Mouse (Mus musculus) testis, adult 2 months (tissue): ENCODE data around the gene Pawr.

Experiments
- CTCF ChIP-seq: fragments of 200-500 bp; IDR thresholded peaks from 2 replicates; pipeline ENCODE4 v1.5.1; 2012; ENCODE audit warnings: low read depth, mild to moderate bottlenecking, inconsistent platforms, low read length, moderate library complexity; ENCODE audit not compliant: control insufficient read depth, insufficient read depth, insufficient replicate concordance
- POLR2A ChIP-seq: fragments of 200-500 bp; IDR thresholded peaks from 2 replicates; pipeline ENCODE4 v1.6.1; 2012; ENCODE audit warnings: low read depth, mild to moderate bottlenecking, inconsistent platforms, low read length, moderate library complexity; ENCODE audit not compliant: control insufficient read depth

DNA sequence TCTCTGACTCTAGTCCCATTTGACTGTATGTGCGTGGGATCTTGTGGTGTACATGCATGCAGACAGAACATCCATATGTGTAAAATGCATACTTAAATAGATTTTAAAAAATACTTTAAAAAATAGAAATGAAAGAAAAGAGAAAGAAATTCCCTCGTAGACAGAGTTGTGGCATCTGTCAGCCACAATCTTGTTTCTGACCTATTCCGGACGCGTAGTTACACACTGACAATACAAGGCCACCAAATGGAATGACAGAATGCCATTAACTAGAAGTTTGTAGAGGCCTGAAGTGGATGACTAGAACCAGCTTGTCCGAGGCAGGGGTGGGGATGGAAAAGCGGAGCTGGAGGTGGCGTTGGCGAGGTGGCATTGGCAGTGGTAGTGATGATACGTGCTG is 60.2 kb downstream of the Pawr start:
- TF ChIP-seq CTCF (no peak), POLR2A (no peak)
